Mouse (Mus musculus): ENCODE results near the gene Prkn. TPM values are rescaled to one million over a fixed set of nuclear protein-coding genes. Genes with fewer than 3 reads are reported as not detected.

Gene Prkn
- polyA plus RNA-seq, 1 experiment from 2014 or later: 1.5 TPM

DNA sequence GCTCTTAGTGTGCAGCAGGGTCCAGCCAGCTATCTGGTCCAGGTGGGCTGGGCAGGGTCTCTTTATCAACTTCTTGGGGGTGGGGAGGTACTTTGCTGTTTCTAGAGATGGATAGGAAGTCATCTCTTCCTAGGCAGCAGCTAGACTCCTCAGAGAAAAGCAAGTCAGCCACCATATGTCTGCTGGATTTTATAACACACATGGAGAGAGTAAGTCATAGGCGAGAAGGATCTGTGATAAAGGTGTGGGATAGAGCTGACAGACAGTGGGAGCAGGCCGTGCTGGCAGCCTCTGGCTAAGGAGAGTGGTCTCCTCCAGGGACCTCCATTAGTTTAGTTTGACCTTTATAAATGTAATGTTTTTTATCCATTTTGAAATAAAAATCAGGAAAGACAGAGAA is 622.5 kb downstream of the Prkn start:
- Histone ChIP-seq H3K9ac (no peak overlapping the region), H3K4me2 (replicated peaks) (no peak overlapping the region), H3K9me3 (no peaks in the 10 kb centered on the region), H3K4me1 (replicated peaks) (no peaks in the 10 kb centered on the region), H3K27me3 (replicated peaks) (no peaks in the 10 kb centered on the region), H3K36me3 (no peaks in the 10 kb centered on the region), H3K4me3 (replicated peaks) (no peak overlapping the region), H3K27ac (no peak overlapping the region)
- ATAC-seq: no peak
- 92% methylated on average over 2 of the region's 2 CpGs for WGBS

DNA sequence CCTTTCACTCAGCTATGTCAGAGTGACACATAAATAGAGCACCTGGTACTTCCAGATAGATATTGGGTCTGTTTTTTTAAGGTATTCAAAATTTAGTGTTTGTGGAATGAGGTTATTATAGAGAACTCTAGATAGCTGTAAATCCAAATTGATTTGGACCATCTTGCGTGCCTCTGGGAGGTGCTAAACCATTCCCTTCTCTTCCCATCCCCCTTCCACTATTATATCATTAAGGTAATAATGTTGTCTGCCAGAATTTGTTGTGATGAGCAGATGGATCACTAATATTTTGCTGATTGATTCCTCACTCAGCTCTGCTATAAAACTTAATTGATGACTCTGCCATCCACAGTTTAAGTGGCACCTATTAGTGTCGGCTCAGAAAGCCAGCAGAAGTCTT is 625.9 kb downstream of the Prkn start:
- H3K36me3 ChIP-seq: no peaks in the 10 kb centered on the region
- WGBS: 75% methylated on average over 2 of the region's 2 CpGs

DNA sequence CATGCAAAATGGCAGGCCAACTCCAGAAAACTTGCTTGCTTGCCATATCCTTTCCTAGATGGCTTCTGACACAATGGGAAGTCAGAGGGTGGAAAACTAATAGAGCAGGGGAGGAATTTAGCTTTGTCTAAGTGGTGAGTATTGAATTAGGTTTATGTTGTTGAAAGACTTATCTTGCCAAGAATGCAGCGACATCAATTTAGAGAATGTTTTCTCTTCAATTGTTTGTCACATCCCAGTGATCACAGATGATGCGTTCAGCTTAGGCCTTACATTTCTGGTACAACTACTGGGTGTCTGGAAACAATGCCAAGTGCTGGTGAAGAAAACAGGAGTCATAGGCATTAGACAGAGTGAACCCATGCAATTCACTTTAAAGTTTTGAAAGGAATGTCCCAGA is 628.4 kb downstream of the Prkn start:
- Histone ChIP-seq H3K36me3 (no peaks in the 10 kb centered on the region), H3K4me1 (replicated peaks) (no peaks in the 10 kb centered on the region), H3K4me3 (replicated peaks) (no peak overlapping the region), H3K9ac (no peak overlapping the region), H3K27me3 (replicated peaks) (no peaks in the 10 kb centered on the region), H3K4me2 (replicated peaks) (no peak overlapping the region), H3K9me3 (no peaks in the 10 kb centered on the region), H3K27ac (no peak overlapping the region)
- 87% methylated on average over 2 of the region's 2 CpGs for WGBS
- no peak for ATAC-seq

More for the DNA sequence above, 625.9 kb downstream of the Prkn start:
- Histone ChIP-seq H3K9ac (no peak overlapping the region), H3K27ac (no peak overlapping the region), H3K4me3 (replicated peaks) (no peak overlapping the region), H3K4me2 (replicated peaks) (no peak overlapping the region), H3K9me3 (no peaks in the 10 kb centered on the region), H3K4me1 (replicated peaks) (no peaks in the 10 kb centered on the region), H3K27me3 (replicated peaks) (no peaks in the 10 kb centered on the region)
- no peak for ATAC-seq

DNA sequence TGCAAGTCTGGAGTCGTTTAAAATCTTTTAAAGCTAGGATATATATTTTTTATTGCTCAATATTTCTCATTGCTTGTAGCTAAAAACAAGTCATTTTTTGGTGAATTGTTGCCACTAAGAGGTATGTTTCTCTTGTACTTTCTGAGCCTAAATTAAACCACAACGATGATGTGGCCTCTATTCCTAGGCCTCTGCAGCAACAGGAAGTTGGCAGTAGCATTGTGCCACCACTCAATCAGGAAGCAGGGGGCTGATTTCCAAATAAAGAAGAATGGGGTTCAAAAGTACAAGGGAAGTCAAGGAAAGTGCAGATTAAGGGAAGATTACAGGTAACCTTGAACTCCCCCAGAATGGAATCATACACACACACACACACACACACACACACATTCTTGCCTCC is 642.8 kb downstream of the Prkn start:
- H3K9me3 ChIP-seq: no peaks in the 10 kb centered on the region
- H3K4me2 ChIP-seq (replicated peaks): no peak overlapping the region
- no peaks in the 10 kb centered on the region for H3K36me3 ChIP-seq
- H3K9ac ChIP-seq: no peak overlapping the region
- H3K27ac ChIP-seq: no peak overlapping the region
- 74% methylated on average over 2 of the region's 2 CpGs for WGBS
- no peak for ATAC-seq
- H3K27me3 ChIP-seq (replicated peaks): no peaks in the 10 kb centered on the region
- H3K4me1 ChIP-seq (replicated peaks): no peaks in the 10 kb centered on the region
- no peak overlapping the region for H3K4me3 ChIP-seq (replicated peaks)

DNA sequence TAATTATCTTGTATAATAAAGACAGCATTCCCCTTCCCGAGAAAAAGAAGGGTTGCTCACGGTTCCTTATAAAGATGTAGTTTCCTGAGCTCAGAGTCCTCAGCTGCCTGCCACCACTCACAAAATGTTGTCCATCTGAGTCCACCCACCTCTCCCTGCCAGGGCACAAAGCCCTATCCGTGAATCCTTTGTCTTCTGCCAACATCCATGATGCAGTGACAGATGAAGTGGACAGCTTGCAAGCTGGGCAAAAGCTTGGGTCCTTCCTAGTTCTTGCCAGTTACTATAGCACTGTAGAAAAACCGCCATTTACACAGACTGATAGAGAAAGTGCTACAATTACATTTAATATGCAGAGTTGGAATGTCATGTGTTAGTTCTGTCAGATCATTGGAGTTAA is 649.9 kb downstream of the Prkn start:
- H3K4me3 ChIP-seq (replicated peaks): no peak overlapping the region
- no peak overlapping the region for H3K4me2 ChIP-seq (replicated peaks)
- no peaks in the 10 kb centered on the region for H3K27me3 ChIP-seq (replicated peaks)
- H3K4me1 ChIP-seq (replicated peaks): no peaks in the 10 kb centered on the region
- H3K9me3 ChIP-seq: no peaks in the 10 kb centered on the region
- ATAC-seq: no peak
- 83% methylated on average over 4 of the region's 4 CpGs for WGBS
- no peak overlapping the region for H3K9ac ChIP-seq
- no peaks in the 10 kb centered on the region for H3K36me3 ChIP-seq
- no peak overlapping the region for H3K27ac ChIP-seq

DNA sequence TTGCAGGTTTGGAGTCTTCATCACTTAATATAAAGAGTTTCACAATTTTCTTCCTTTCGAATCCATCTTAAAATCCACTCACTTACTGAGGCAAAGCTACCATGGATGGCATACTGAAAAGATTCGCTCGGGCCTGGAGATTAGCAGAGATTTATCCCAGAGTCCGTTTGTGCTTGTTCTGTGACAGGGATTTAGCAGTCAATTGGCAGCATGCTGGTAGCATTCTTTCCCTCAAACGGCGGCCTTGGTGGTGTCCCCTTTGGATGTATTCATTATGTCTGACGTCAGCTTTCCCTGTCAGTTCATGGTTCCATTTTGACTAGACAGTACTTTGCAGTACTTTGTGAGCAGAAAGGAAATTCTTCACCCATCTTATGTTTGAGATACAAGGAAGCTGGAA is 662.4 kb downstream of the Prkn start:
- Histone ChIP-seq H3K36me3 (no peaks in the 10 kb centered on the region), H3K4me1 (replicated peaks) (no peaks in the 10 kb centered on the region), H3K27ac (no peak overlapping the region), H3K4me3 (replicated peaks) (no peak overlapping the region), H3K27me3 (replicated peaks) (no peaks in the 10 kb centered on the region), H3K9me3 (no peaks in the 10 kb centered on the region), H3K4me2 (replicated peaks) (no peak overlapping the region), H3K9ac (no peak overlapping the region)
- ATAC-seq: no peak
- WGBS: 90% methylated on average over 7 of the region's 7 CpGs

DNA sequence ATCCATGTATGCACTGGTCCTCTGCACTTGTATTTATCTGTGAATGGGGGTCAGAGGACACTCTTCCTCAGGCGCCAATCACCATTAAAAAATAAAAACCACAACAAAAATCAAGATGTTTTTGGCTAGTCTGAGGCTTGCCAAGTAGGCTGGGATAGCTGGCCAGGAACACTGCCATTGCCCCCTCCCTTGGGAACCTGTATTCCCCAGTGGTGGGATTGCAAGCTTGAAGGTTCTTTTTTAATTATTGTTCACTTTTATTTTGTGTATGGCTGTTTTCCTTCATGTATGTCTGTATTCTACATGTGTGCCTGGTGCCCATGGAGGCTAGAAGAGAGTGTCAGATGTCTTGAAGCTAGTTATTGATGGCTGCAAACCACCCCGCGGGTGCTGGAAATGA is 664.3 kb downstream of the Prkn start:
- H3K4me1 ChIP-seq (replicated peaks): no peaks in the 10 kb centered on the region
- WGBS: 92% methylated on average over 3 of the region's 3 CpGs
- no peaks in the 10 kb centered on the region for H3K9me3 ChIP-seq
- no peak overlapping the region for H3K9ac ChIP-seq
- H3K4me3 ChIP-seq (replicated peaks): no peak overlapping the region
- H3K36me3 ChIP-seq: no peaks in the 10 kb centered on the region
- no peak overlapping the region for H3K4me2 ChIP-seq (replicated peaks)
- H3K27me3 ChIP-seq (replicated peaks): no peaks in the 10 kb centered on the region
- no peak overlapping the region for H3K27ac ChIP-seq
- ATAC-seq: no peak

DNA sequence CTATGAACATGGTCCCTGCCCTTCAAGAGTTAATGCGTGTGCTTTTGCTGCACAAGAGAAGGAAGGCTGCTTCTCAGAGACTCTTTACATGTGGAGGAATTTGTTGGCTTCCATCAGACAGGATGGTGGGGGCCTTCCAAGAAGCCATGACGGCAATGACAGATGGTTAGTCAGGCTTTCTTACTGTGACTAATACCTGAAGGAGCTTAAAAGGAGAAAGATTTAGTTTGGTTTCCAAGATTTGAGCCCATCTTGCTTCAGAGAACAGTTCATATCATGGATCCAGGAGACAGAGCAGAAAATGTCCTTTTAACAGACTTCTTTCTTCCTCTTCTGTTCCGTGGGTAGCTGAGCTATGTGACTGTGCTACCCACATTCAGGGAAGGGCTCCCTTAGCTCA is 666.9 kb downstream of the Prkn start:
- no peak for ATAC-seq

DNA sequence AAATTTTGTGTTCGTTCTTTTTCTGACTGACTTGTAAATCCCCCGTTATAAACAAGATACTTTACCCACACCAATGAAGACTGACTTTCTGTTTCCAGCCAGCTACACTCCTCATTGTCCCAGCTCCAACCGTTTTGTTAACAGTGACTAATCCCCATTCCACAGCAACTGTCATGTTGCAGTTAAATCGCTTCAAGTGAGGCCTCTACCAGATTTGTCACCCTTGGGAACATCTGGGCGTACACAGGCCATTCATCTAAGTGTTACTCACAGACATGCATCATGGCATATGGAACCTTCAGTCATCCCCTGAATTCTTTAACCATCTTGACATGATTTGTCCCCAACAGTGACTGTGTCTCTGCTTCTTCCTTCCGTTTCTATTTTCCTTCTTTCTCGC is 669.9 kb downstream of the Prkn start:
- WGBS: 69% methylated on average over 7 of the region's 7 CpGs
- Histone ChIP-seq H3K36me3 (no peaks in the 10 kb centered on the region), H3K27ac (no peak overlapping the region), H3K27me3 (replicated peaks) (no peaks in the 10 kb centered on the region), H3K4me3 (replicated peaks) (no peak overlapping the region), H3K9me3 (no peaks in the 10 kb centered on the region), H3K4me1 (replicated peaks) (no peaks in the 10 kb centered on the region), H3K4me2 (replicated peaks) (no peak overlapping the region), H3K9ac (no peak overlapping the region)
- no peak for ATAC-seq

More for the DNA sequence above, 666.9 kb downstream of the Prkn start:
- Histone ChIP-seq H3K4me1 (replicated peaks) (no peaks in the 10 kb centered on the region), H3K27ac (no peak overlapping the region), H3K27me3 (replicated peaks) (no peaks in the 10 kb centered on the region), H3K4me3 (replicated peaks) (no peak overlapping the region), H3K36me3 (no peaks in the 10 kb centered on the region), H3K9me3 (no peaks in the 10 kb centered on the region), H3K4me2 (replicated peaks) (no peak overlapping the region), H3K9ac (no peak overlapping the region)
- 86% methylated on average over 3 of the region's 3 CpGs for WGBS

DNA sequence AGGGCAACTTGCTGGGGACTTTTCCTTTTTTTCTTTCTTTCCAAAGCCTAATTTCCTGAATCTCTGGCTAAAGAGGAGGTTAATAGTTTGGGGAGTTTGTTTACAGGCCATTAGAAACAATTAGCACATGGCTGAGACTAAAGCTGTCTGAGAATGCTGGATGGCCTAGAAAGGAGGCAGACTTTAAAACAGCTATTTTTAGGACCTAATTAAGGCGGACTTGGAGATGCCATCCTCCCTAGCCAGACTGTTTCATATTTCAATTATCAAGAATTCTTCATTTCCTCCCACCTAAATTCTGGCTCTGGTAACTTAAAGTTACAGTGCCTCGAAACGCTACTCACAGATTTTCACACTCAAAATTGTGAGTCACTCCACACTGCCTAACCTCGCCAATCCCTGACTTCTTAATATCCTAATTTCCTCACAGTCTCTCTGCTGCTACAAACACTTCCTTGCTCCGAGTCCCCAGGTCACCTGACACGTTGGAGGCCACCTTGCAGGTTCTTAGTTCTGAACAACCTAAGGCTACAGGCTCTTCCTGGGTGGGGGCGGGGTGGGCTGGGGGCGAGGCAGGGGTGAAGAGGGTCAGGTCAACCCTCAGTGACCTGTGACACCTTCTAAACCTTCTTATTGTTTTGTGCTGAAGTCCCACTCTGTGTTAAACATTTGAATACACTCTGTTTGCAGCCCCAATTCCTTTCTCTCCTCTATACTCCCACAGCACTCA is 674.0 kb downstream of the Prkn start:
- Histone ChIP-seq H3K4me1 (replicated peaks) (no peaks in the 10 kb centered on the region), H3K36me3 (no peaks in the 10 kb centered on the region), H3K9me3 (no peaks in the 10 kb centered on the region), H3K27ac (no peak overlapping the region), H3K9ac (no peak overlapping the region), H3K4me3 (replicated peaks) (no peak overlapping the region), H3K4me2 (replicated peaks) (no peak overlapping the region), H3K27me3 (replicated peaks) (no peaks in the 10 kb centered on the region)
- 33% methylated on average over 8 of the region's 8 CpGs for WGBS
- ATAC-seq: no peak

DNA sequence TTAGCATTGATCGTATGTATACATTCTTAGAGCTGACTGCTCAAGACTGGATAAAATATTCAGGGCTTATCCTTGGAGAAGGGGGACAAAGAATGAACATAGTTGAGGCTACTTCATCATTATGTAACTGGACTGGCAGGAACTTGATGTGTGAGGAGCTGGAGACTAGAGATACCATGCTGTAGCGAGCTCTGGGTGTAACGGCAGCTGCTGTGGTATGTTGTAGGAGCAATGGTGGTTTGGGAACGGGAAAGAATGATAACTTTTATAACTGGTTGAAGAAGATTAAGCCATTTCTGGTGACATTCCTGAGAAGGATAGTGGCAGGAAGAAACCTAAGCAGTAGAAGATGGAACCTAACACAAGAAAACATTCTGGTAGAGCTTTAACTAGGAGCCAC is 675.4 kb downstream of the Prkn start:
- no peaks in the 10 kb centered on the region for H3K9me3 ChIP-seq
- WGBS: 87% methylated on average over 4 of the region's 4 CpGs
- H3K4me3 ChIP-seq (replicated peaks): no peak overlapping the region
- no peak overlapping the region for H3K27ac ChIP-seq
- ATAC-seq: no peak
- no peaks in the 10 kb centered on the region for H3K27me3 ChIP-seq (replicated peaks)
- H3K4me2 ChIP-seq (replicated peaks): no peak overlapping the region
- no peaks in the 10 kb centered on the region for H3K36me3 ChIP-seq
- no peak overlapping the region for H3K9ac ChIP-seq
- no peaks in the 10 kb centered on the region for H3K4me1 ChIP-seq (replicated peaks)

DNA sequence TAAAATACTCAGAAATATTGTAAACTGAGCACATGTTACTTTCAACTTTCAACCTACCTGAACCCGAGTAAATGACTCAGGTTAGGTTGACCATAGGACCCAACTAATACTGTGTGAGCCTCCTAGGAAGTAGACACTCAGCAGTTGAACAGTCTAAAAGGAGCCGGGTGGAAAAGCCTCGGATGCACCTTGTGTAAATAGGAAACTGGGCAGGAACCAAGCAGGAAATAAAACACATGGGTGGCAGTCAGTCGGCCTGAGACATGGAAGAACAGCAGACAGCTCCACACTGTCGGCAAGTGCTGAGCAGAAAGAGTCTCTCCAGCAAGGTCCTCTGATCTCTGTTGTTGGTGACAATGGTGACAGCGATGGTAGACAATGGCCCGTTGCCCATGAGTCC is 676.0 kb downstream of the Prkn start:
- no peak overlapping the region for H3K4me3 ChIP-seq (replicated peaks)
- no peak for ATAC-seq
- WGBS: 78% methylated on average over 7 of the region's 7 CpGs
- H3K36me3 ChIP-seq: no peaks in the 10 kb centered on the region
- H3K27ac ChIP-seq: no peak overlapping the region
- H3K9ac ChIP-seq: no peak overlapping the region
- H3K27me3 ChIP-seq (replicated peaks): no peaks in the 10 kb centered on the region
- H3K4me2 ChIP-seq (replicated peaks): no peak overlapping the region
- H3K9me3 ChIP-seq: no peaks in the 10 kb centered on the region
- H3K4me1 ChIP-seq (replicated peaks): no peaks in the 10 kb centered on the region

DNA sequence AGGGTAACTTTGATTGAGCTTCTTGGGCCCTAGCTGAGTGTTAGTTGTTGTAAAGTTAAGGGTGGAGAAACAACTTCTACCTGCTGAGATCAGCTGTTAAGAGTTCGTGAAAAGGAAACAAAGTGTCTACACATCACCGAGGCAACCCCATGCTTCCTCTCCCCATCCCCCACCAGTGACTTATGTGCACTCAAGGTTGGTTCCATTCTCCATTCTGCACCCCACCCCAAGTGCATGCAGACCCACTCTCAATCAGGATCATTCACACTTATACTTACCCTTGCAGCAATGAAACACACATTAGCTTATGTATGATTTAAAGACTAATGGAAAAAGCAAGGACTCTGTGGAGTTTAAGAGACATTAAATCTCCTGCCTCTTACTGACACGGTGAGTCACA is 691.9 kb downstream of the Prkn start:
- 56% methylated on average over 3 of the region's 3 CpGs for WGBS
- H3K9ac ChIP-seq: no peak overlapping the region
- H3K36me3 ChIP-seq: no peaks in the 10 kb centered on the region
- H3K4me2 ChIP-seq (replicated peaks): no peak overlapping the region
- no peaks in the 10 kb centered on the region for H3K9me3 ChIP-seq
- H3K27ac ChIP-seq: no peak overlapping the region
- no peak for ATAC-seq
- H3K4me3 ChIP-seq (replicated peaks): no peak overlapping the region
- no peaks in the 10 kb centered on the region for H3K27me3 ChIP-seq (replicated peaks)
- no peaks in the 10 kb centered on the region for H3K4me1 ChIP-seq (replicated peaks)
